Mouse (Mus musculus) liver, embryonic 13.5 days (tissue): ENCODE data around the gene Gm8298. TPM values are rescaled to one million over a fixed set of nuclear protein-coding genes. Genes with fewer than 3 reads are reported as not detected.
"Not testable (repeated sequence)": the region's sequence is repeated elsewhere in the genome, so short reads cannot be mapped to it uniquely, and the experiment has no call there.

Experiments used
- ATAC-seq: fragments of 200-750 bp; cut with Nextera tagmentation; 2 replicates; pipeline ENCODE4 v1.8.0; 2017; ENCODE audit warnings: low read depth, mild to moderate bottlenecking, moderate number of reproducible peaks, moderate library complexity
- DNase-seq: peaks from one replicate; pipeline ENCODE4 v3.0.0; 2022
- H3K27ac ChIP-seq: fragments of 300-500 bp; sonication (generic); 2 replicates; pipeline ENCODE4 v1.5.1; 2015; ENCODE audit warnings: moderate library complexity, mild to moderate bottlenecking, inconsistent platforms
- H3K27me3 ChIP-seq: fragments of 300-500 bp; sonication (generic); 2 replicates; pipeline ENCODE4 v1.6.1; 2015; ENCODE audit warnings: mild to moderate bottlenecking, inconsistent platforms
- H3K36me3 ChIP-seq: fragments of 300-500 bp; sonication (generic); 2 replicates; pipeline ENCODE4 v1.6.1; 2015; ENCODE audit warnings: mild to moderate bottlenecking, inconsistent platforms
- H3K4me1 ChIP-seq: fragments of 300-500 bp; sonication (generic); replicated peaks from 2 replicates; pipeline ENCODE4 v1.6.1; 2015; ENCODE audit warnings: inconsistent platforms
- H3K4me2 ChIP-seq: fragments of 300-500 bp; sonication (generic); 2 replicates; pipeline ENCODE4 v1.6.1; 2015; ENCODE audit warnings: inconsistent platforms, mild to moderate bottlenecking, moderate library complexity
- H3K4me3 ChIP-seq: fragments of 300-500 bp; sonication (generic); replicated peaks from 2 replicates; pipeline ENCODE4 v1.5.1; 2015; ENCODE audit warnings: mild to moderate bottlenecking, inconsistent platforms
- H3K9ac ChIP-seq: fragments of 300-500 bp; sonication (generic); 2 replicates; pipeline ENCODE4 v1.6.1; 2015; ENCODE audit warnings: mild to moderate bottlenecking, inconsistent platforms
- H3K9me3 ChIP-seq: fragments of 300-500 bp; sonication (generic); replicated peaks from 2 replicates; pipeline ENCODE4 v1.6.1; 2016; ENCODE audit warnings: inconsistent platforms
- WGBS: fragments of 180-500 bp; shearing (Covaris S2); methylation state at CpG from one replicate; pipeline ENCODE4 v1.1.7; 2015; ENCODE audit not compliant: insufficient replicate concordance; 5-methylcytosine and 5-hydroxymethylcytosine counted together
- polyA plus RNA-seq: library from polyadenylated mRNA; unstranded; fragments of >200 nt; fragmentation: Nextera tagmentation; extraction: Ambion mirVana; gene quantifications from 2 replicates; pipeline ENCODE4 v1.2.1, GENCODE M21; 2015

Gene Gm8298
- not detected in 2 replicates for polyA plus RNA-seq

DNA sequence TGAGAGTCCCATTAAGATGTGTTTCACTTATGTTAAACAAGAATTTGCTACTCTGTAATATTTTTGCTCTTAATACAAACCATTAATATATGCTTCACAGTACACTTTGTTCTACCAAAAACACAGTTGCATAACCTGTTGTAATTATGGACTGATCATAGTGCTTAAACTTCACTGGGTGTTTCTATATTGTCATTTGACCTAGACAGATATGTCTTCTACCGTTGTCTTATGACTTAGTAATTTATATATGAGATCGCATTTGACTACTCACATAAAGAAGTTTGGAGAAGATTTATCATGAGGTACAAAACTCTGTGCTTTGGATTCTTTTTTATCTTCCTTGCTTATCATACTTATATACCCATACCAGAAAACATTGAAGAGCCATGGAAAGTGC, at the start of gene Gm8298:
Gm8298 (plus strand) TSS at position 301 of the 400 bp plus-strand sequence.
- H3K4me2 ChIP-seq: no peak within 1 kb of the TSS
- H3K9me3 ChIP-seq: no peaks in the 10 kb centered on the region
- H3K9ac ChIP-seq: no peak within 1 kb of the TSS
- ATAC-seq (no peak), DNase-seq (no peak)
- no peaks in the 10 kb centered on the region for H3K27me3 ChIP-seq
- H3K36me3 ChIP-seq: no peaks in the 10 kb centered on the region
- no peak within 1 kb of the TSS for H3K4me3 ChIP-seq
- 70% methylated on average over 2 of the region's 2 CpGs for WGBS
- H3K4me1 ChIP-seq: no peaks in the 10 kb centered on the region
- no peak within 1 kb of the TSS for H3K27ac ChIP-seq

DNA sequence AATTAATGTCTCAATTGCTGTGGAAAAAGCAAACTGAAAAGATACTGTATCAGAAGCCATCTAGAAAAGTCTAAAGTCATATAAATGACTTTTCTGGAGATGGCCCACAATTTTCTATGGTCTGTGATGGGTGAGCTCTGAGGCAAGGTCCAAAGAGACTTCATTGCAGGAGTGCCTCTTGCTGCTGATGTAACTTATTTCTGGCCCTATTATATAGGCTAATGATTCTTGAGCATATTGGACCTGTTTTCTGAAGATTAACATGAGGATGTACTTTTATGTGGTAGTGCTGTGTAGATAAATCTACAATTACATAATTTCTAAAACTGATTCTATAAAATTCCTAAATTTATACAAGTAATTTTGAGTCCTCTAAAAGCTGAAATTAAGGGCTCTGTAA, 47.7 kb upstream of the Gm8298 start:
- no peak for DNase-seq
- Histone ChIP-seq H3K36me3 (no peaks in the 10 kb centered on the region), H3K9me3 (no peaks in the 10 kb centered on the region), H3K27ac (no peak overlapping the region), H3K4me2 (no peak overlapping the region), H3K4me1 (no peaks in the 10 kb centered on the region), H3K9ac (no peak overlapping the region), H3K4me3 (no peak overlapping the region), H3K27me3 (no peaks in the 10 kb centered on the region)
- no peak for ATAC-seq

DNA sequence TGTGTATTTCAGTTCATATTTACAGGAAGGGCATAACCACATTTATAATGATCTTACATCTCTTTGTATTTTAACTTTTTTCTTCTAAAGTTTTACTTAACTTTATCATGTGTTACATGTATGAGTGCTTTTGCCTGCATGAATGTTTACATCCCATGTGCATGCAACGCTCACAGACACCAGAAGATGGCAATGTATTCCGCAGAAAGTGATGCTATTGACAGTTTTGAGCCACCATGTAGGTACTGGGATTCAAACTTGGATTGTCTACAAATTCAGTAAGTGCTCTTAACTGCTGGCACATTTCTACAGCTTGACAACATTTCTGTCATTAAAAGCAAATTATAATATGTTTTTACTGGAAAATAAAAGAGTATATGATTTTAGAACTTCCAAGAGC, 9.9 kb downstream of the Gm8298 start:
- H3K27ac ChIP-seq: no peak overlapping the region
- H3K36me3 ChIP-seq: no peaks in the 10 kb centered on the region
- no peak overlapping the region for H3K4me3 ChIP-seq
- no peak for ATAC-seq
- 8% methylated on average over 2 of the region's 2 CpGs for WGBS
- H3K9ac ChIP-seq: no peak overlapping the region
- H3K4me1 ChIP-seq: no peaks in the 10 kb centered on the region
- no peaks in the 10 kb centered on the region for H3K9me3 ChIP-seq
- H3K4me2 ChIP-seq: no peak overlapping the region
- no peaks in the 10 kb centered on the region for H3K27me3 ChIP-seq
- DNase-seq: no peak

DNA sequence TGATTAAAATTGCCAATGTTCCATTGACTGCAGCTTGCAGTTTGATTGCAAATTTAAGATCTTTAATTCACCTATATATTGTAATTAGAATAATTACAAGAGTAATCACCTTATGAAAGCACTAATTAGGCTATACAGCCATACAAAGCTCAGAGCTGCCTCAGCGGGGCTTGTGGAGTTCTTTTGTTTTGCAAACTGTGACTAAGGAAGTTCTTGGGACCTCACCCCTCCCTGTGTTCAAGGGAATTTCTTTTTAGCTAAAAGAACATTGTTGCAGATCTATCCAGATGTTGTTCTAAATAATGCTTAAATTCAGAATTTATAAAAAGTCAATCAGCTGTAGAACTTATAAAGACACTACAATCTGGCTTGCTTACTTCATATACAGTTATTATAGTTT, 16.8 kb downstream of the Gm8298 start:
- not testable (repeated sequence) for H3K4me2 ChIP-seq, H3K4me3 ChIP-seq, H3K9ac ChIP-seq, H3K9me3 ChIP-seq, H3K27ac ChIP-seq, H3K27me3 ChIP-seq, DNase-seq, H3K36me3 ChIP-seq, ATAC-seq, H3K4me1 ChIP-seq
- WGBS: 41% methylated on average over 1 of the region's 1 CpGs

DNA sequence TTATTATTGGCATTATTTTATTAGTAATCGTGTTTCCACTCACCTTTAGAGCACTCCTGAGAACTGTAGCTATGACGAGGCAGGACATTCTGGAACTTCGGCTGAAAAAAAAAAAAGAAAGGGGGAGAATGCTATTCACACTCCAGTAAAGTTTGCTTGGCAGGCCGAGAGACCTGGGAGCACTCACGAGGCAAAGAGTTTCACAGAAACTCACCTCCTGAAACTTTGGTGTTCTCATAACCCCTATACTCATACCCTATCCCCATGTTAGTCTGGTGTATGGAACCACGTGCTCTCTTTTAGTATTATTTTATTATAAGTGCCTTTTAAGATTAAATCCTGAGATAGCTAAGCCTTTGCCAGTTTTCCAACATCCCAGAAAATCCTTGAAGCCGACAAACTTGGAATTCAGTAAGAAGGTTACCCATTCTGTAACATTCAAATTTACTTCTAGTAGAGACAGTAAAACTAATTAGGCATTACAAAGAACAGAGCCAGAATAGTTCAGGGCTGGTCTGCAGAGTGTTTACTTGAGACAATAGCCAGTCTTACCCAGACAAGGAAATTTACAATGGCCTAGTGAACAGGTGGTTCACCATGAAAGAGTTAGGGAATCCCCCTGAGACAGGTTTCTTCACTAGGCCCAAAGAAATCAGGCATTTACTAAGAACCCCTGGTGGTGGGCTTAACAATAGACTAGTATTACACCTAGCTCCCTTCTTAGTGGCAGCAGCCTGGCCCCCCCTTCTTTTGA, 19.1 kb downstream of the Gm8298 start:
- 60% methylated on average over 7 of the region's 7 CpGs for WGBS
- not testable (repeated sequence) for H3K4me3 ChIP-seq, H3K36me3 ChIP-seq, DNase-seq, H3K27ac ChIP-seq, H3K4me1 ChIP-seq, H3K9me3 ChIP-seq, H3K4me2 ChIP-seq, H3K27me3 ChIP-seq, H3K9ac ChIP-seq, ATAC-seq

DNA sequence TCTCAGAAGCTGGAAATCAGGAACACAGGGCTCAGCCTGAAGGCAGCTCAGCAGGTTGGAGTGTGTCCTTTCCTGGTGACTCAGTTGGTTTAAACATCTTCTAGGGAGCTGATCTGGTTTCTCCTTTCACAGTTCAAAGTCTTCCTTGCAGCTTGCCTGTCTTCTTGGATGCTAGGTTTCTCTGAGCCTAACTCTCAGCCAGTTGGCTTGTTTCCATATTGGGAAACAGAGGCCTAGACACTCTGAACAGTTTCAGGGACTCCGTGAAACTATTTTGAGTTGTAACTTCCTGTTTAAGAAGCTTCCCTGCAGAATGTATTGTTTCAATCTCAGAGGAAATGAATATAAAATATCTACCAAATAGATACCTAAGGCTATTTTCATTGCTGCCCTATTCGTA, 32.4 kb downstream of the Gm8298 start:
- Histone ChIP-seq H3K27ac (no peak overlapping the region), H3K27me3 (no peaks in the 10 kb centered on the region), H3K9me3 (no peaks in the 10 kb centered on the region), H3K4me3 (no peak overlapping the region), H3K36me3 (no peaks in the 10 kb centered on the region), H3K9ac (no peak overlapping the region), H3K4me1 (no peaks in the 10 kb centered on the region), H3K4me2 (no peak overlapping the region)
- ATAC-seq: no peak
- WGBS: 44% methylated on average over 2 of the region's 2 CpGs
- DNase-seq: no peak

DNA sequence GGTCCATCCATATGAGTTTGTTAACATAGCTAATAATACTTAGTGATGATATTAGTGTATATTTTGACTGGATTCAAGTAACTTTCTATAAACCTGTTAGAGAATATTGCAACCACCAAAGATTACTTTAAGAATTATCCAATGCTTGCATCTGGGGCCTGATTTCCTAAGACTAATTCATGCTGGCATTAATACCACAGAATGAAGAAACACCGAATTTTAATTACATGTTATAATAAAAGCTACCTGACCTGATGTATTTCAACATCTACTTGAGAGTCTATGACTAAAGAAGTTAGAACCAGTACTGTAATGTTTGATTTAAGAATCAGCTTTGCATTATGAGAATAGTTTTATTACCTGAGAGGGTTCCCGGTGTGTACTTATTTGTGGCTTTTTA, 64.1 kb downstream of the Gm8298 start, which contains the start of gene C130079G13Rik:
C130079G13Rik (plus strand) TSS at position 301 of the 400 bp plus-strand sequence.
- no peak for ATAC-seq

More for the DNA sequence above, 64.1 kb downstream of the Gm8298 start, which contains the start of gene C130079G13Rik:
- no peaks in the 10 kb centered on the region for H3K36me3 ChIP-seq
- no peaks in the 10 kb centered on the region for H3K4me1 ChIP-seq
- H3K9me3 ChIP-seq: no peaks in the 10 kb centered on the region
- H3K27me3 ChIP-seq: no peaks in the 10 kb centered on the region
- no peak for DNase-seq
- H3K9ac ChIP-seq: no peak within 1 kb of the TSS
- H3K27ac ChIP-seq: no peak within 1 kb of the TSS
- H3K4me2 ChIP-seq: no peak within 1 kb of the TSS
- 64% methylated on average over 2 of the region's 2 CpGs for WGBS
- no peak within 1 kb of the TSS for H3K4me3 ChIP-seq

Other genes with a start within 250 kb of the Gm8298 start
- not detected in 2 replicates for gene Gm5538, start 131.3 kb upstream of the Gm8298 start, polyA plus RNA-seq
- gene C130079G13Rik, start 64.2 kb downstream of the Gm8298 start, polyA plus RNA-seq: not detected in 2 replicates
- not detected in 2 replicates for gene Aadacl2, start 145.7 kb downstream of the Gm8298 start, polyA plus RNA-seq
- gene Aadac, start 164.7 kb downstream of the Gm8298 start, polyA plus RNA-seq: 146 and 173 TPM in 2 replicates
- 0.06 and 0.07 TPM in 2 replicates for gene Sucnr1, start 220.8 kb downstream of the Gm8298 start, polyA plus RNA-seq